Mouse (Mus musculus) gastrocnemius, adult 2 months (tissue): ENCODE results near the gene Col27a1. TPM values are rescaled to one million over a fixed set of nuclear protein-coding genes. Genes with fewer than 3 reads are reported as not detected.

ENCODE experiments used
- DNase-seq: peaks from one replicate; pipeline ENCODE4 v3.0.0; 2022
- H3K27ac ChIP-seq: fragments of 200-600 bp; 2 replicates; pipeline ENCODE4 v1.8.1; 2022; ENCODE audit warnings: mild to moderate bottlenecking
- H3K4me3 ChIP-seq: fragments of 200-600 bp; 2 replicates; pipeline ENCODE4 v1.8.1; 2022; ENCODE audit warnings: mild to moderate bottlenecking, moderate library complexity
- CTCF ChIP-seq: fragments of 200-600 bp; IDR thresholded peaks from 2 replicates; pipeline ENCODE4 v1.8.1; 2022; ENCODE audit warnings: antibody characterized with exemption, mild to moderate bottlenecking, moderate library complexity
- intact Hi-C: fragments of 180-260 bp; cut with DNase I; formaldehyde crosslinking; loops from one replicate; pipeline ENCODE4 v1.15.1; 2025
- total RNA-seq, 2 experiments: library from RNA; stranded (reverse); gene quantifications; 2 replicates each; pipeline ENCODE4 v1.2.3; 2021

Col27a1 gene
- total RNA-seq, 2 experiments from 2014 or later: 0.23 to 0.75 TPM

DNA sequence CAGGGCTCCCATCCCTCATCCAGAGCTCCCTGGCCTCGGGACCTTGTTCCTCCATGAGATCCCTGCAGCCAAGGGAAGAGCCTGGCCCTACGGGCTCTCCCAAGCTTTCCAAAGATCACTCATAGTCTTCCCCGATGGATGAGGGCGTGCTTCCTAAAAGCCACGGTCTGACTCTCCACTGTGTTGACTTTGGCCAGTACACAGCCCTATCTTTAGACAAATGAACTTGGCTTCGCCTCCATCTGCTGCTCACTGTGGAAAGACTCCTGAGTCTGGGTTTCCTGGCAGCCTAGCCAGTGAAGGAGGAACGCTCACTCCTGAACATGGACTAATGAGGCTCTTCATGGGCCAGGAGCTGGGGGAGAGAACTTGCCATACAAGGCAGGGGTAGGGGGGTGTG is 65.0 kb downstream of the Col27a1 start:
- H3K27ac ChIP-seq: no peak overlapping the region
- intact Hi-C loops: no loop called here
- H3K4me3 ChIP-seq: no peak overlapping the region

DNA sequence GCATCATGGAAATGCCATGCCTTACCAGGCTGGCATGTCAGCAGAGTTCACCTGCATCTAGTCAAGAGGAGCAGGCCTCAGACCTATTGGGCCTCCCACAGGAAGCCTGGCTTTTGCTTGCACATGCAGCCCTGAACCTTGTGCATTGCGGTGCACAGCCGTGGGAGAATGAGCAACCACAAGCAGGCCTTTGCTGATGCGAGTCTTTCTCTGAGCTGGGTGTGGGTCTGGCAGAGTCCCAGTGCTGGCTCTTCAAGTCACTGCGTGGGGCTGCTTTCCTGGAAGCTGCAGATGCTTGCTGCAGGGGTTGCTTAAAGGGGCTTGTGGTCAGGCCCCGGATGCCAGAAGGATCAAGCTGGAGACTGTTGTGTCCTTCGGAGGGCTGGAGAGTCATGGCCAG is 67.9 kb downstream of the Col27a1 start:
- H3K4me3 ChIP-seq: no peak overlapping the region
- TF ChIP-seq CTCF: no peak
- intact Hi-C loops: no loop called here
- DNase-seq: peak; percentile 51
- H3K27ac ChIP-seq: no peak overlapping the region

More for the DNA sequence above, 65.0 kb downstream of the Col27a1 start:
- no peak for TF ChIP-seq CTCF
- DNase-seq: peak; percentile 53

DNA sequence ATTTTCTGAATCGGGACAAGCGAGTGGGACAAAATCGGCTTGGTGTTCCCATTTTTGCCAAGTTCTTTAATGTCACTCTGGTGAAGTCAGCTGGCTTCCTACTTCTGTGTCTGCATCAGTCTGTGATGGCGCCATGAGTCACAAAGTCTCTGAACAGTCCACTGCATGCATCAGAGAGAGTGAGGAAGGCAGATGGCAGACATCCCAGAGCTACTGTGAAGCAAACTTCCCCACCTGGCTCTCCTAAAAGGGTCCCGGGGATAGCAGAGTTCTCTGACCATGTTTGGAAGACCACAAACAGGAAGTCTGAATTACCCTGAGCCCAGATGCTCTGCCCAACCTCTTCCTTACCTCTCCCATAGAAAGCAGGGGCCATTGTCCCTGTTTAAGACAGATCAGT is 69.5 kb downstream of the Col27a1 start:
- DNase-seq: no peak
- intact Hi-C loops: no loop called here
- TF ChIP-seq CTCF: no peak
- Histone ChIP-seq H3K27ac (no peak overlapping the region), H3K4me3 (no peak overlapping the region)

DNA sequence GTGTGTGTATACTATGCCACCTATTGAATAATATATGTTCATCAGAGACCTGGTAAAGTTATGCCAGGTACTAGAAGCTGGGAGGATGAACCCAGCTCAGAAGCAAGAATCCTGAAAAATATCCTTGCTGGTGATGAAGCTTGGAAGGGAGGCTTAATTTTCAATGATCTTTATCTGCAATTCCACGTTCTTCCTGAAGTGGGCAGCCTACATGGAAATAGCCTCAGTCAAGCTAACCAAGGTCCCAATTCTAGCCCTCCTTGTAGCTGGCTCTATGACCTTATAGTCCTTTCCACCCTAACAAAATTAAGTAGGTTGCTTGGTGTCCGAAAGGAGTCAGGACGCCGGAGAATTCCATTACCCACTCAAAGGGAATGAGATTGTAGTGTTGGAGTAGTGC is 72.2 kb downstream of the Col27a1 start:
- no peak for DNase-seq
- H3K4me3 ChIP-seq: no peak overlapping the region

DNA sequence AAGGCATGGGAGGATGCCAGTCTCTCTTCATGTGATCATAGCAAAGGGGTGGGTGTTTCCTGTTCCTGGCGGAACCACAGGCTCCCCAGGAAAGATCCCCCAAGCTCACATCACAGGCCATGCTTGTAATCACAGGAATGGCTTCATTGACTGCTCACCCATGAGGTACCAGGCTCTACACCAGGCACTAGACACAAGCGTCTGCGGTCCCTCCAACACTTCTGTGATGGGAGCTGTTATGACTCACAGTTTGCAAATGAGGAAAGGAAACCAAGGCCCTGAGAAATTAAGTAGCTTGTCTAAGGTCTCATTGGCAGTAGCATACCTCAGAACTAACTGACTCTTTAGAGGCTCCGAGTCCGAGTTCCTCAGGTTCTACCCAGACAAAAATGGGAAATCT is 74.7 kb downstream of the Col27a1 start:
- Histone ChIP-seq H3K4me3 (no peak overlapping the region), H3K27ac (no peak overlapping the region)
- no peak for TF ChIP-seq CTCF
- intact Hi-C loops: no loop called here
- no peak for DNase-seq

More for the DNA sequence above, 72.2 kb downstream of the Col27a1 start:
- no peak overlapping the region for H3K27ac ChIP-seq
- intact Hi-C loops: no loop called here
- TF ChIP-seq CTCF: no peak; the same call in 1 of the 2 replicates

DNA sequence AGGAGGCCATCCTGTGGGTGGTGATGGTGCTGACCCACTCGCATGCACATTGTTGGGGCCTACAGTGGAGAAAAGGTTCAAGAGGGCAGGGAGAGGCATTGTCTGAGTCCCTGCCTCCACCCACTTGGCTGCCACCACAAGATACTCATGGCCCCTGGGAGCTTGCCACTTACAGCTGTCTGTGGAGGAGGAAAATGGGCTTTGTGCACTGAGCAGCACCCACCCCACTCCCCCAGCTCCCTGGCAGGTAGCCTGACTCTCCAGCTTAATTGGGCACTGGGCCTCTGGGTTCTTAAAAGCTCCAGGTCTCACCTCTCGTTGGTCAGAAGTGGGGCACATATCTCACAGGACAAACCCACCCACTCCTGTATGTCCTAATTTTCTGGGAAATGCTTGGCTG is 76.3 kb downstream of the Col27a1 start:
- H3K27ac ChIP-seq: no peak overlapping the region
- no peak for DNase-seq

DNA sequence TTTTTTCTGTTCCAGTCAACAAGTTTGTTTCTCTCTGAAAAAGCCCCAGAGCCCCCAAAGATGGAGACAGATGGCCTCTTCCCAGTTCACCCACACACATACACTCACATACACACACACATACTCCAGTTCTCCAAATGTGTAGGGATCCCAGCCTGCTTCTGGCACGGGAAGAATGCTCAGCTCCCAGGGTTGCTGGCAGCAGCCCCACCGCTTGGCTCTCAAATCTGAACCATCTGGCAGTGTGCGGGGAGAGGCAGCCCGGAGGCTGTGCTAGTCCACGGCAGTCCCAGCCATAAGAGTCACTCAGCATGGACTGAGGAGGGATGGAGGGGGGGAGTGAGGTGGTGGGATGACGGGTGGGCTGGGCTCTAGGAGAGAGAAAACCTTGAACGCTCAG is 77.3 kb downstream of the Col27a1 start:
- DNase-seq: peak; percentile 90
- Histone ChIP-seq H3K4me3 (no peak overlapping the region), H3K27ac (no peak overlapping the region)
- no peak for TF ChIP-seq CTCF
- intact Hi-C loops: no loop called here

More for the DNA sequence above, 76.3 kb downstream of the Col27a1 start:
- intact Hi-C loops: no loop called here
- TF ChIP-seq CTCF: no peak
- no peak overlapping the region for H3K4me3 ChIP-seq

DNA sequence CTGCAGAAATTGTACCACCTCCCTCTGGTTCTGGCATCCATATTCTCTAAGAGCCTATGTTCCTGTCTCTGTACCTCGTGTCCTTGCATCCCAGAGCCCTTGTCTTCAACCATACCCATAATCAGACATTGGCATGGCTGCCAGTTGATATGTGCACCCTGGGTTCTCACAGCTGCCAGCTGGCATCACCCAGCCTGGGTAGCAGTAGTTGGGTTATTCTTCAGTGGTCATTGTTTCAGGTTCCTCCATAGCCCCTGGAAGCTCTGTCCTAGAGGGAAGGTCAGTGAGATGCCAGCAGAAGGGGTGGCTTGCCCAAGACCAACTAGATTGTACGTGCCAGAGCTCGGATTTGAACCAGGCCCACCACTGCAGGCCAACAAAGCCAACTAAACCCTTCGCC is 77.9 kb downstream of the Col27a1 start:
- no peak for DNase-seq
- intact Hi-C loops: no loop called here
- no peak overlapping the region for H3K4me3 ChIP-seq
- no peak overlapping the region for H3K27ac ChIP-seq
- no peak for TF ChIP-seq CTCF

DNA sequence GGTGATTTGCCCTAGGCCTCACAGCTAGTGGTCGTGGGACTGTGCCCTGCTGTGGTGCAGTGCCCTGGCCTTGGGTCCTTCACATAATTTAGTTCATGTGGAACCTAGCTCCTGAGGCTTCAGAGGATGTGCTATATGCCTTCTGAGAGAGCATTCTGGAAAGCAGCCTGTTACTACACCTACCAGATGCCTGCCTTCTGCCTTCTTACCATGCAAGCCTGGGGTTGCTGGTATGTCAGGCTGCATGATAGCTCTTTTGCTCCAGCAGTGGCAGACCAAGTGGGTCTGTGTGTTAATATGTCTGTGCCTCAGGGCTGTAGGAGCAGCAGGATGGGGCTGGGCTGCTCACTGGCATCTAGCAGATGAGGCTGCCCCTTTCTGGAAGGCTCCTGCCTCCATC is 81.8 kb downstream of the Col27a1 start:
- Histone ChIP-seq H3K4me3 (no peak overlapping the region), H3K27ac (no peak overlapping the region)
- TF ChIP-seq CTCF: no peak
- DNase-seq: no peak
- intact Hi-C loops: no loop called here

DNA sequence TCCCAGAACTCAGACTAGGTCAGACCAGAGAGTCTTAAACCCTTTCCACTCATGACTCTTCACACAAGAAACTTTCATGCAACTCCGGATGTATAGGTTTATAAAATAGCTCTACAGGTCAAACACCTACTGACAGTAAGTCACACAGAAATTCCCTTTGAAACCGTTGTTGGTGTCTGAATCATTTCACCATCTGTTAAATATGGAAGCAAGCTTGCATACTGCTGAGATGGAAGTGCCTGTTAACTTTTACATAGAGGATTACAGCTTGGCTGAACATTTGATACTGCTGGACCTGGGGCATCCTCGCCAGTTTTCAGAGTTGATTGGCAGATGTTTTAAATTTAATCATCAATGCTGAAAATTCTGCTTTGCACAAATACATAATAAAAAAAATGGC is 82.5 kb downstream of the Col27a1 start:
- H3K27ac ChIP-seq: no peak overlapping the region
- no peak overlapping the region for H3K4me3 ChIP-seq
- intact Hi-C loops: no loop called here
- no peak for DNase-seq
- no peak for TF ChIP-seq CTCF

DNA sequence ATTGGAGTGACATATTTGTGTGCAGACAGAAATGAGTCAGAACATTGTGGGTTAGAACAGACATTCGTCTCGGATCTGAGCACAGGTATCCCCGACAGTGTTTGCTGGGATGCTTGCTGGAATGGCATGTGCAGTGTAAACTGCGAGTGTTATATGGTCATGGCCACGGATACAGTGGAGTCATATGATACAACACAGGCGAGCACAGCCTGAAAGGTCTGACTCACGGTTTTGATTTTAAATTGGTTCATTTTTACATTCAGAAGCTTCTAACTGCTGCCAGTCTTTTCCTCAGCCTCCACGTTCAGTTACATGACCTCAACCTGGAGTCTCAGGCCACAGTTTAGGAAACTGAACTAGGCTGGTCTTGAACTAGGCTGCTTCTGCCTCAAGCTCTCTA is 83.1 kb downstream of the Col27a1 start:
- intact Hi-C loops: no loop called here
- TF ChIP-seq CTCF: no peak
- H3K4me3 ChIP-seq: no peak overlapping the region
- DNase-seq: no peak
- no peak overlapping the region for H3K27ac ChIP-seq

DNA sequence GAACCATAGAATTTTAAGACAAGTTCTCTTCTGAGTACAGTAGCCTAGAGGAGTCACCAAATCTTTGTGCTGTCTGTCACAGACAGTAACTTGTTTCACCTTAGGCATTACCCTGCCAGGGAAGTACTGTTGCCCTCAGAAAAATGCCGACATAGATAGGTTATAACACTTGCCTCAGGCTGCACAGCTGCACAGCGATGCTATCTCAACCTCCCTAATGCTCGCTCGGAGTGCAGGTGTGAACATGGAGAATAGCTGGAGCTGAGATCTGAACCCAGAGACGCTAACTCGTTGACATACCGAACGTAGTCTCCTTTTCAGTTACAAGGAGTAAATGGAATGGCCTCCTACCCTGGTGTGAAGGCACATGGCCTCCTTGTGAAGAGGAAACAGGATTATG is 84.4 kb downstream of the Col27a1 start:
- no peak overlapping the region for H3K4me3 ChIP-seq
- intact Hi-C loops: no loop called here
- no peak for TF ChIP-seq CTCF
- no peak for DNase-seq
- H3K27ac ChIP-seq: no peak overlapping the region

DNA sequence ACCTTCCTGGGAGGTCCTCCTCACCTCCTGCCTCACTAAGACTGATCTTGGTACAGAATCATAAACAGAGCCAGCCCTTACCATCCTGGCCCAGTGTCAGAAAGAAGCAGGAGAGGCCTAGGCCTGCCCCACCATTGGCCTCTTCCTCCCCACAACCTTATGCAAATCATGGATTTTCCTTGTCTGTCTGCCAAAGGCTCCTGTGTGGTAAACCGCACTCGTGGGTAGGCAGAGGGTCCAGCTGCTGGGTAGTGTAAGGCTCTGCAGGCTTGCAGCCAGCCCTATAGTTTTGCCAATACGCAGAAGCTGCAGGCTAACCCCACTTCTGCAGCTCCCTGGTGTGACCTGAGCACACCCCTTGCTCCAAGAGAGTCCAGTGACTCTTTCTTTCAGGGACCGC is 88.8 kb downstream of the Col27a1 start:
- intact Hi-C loops: no loop called here
- H3K27ac ChIP-seq: no peak overlapping the region
- TF ChIP-seq CTCF: no peak
- DNase-seq: no peak
- no peak overlapping the region for H3K4me3 ChIP-seq

DNA sequence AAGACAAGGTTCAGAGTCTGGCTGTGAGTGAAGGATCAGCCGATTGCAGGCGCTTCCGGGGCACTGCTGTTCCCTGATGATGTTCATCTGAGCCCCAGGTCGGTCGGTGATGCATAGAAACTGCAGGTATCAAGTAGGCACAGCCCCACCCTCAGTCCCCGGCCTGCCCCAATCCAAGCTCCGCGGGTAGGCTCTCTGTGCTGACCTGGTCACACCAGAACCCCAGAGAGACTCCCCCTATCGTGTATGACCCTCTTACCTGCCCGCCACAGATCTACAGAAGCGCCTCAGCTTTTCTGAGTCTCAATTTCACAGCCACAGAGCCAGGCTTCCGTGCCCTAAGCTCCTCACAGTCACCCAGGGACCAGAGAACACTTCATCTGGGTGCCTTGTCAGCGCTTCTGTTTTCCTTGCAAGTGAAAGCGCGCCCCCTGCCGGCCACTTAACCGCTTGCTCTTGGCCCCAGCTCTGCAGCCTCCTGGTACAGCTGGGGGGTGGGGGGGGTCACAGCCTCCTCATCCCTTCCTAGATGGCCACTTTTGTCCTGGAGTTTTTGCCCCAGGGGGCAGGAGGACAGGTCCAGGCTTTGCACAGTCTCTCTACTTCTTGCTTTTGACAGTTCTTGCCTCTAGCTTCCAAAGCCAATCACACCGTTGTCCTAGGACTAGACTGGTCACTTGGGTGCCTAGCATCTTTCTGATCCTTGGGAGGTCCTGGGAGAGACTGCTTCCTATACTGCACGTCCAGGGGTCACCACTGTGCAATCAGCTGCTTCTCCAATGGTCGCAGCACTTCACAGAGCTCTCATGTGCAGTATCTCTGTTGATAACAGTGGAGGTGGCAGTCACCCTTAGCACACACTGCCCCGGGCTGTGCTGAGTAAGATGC is 93.6 kb downstream of the Col27a1 start:
- intact Hi-C loops: loop anchor here (1.0 kb wide), 1 partner anchor 92 kb away; no protein-coding TSS in a partner anchor
- Histone ChIP-seq H3K4me3 (no peak overlapping the region), H3K27ac (no peak overlapping the region)
- DNase-seq: peak; percentile 92
- TF ChIP-seq CTCF: peak; percentile 79
